Mouse (Mus musculus): ENCODE results near the gene Znrf3.

DNA sequence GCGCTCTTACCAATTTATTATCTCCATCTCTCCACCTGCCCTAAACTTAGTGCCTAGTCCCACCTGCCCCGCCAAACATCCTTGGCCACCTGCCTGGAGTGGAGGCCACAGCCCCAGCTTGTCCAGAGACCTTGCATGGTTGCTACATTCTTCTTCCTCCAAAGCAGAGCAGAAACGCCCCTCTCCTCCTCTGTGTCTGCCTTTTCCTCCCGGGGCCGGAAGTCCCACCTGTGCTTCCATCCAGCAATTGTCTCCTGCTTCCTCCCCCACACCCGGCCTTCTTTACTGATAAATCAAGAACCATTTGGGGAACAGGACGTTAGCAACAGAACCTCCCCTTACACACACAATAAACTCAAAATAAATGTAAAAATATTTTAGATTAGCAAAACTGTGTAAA is 33.5 kb upstream of the Znrf3 start:
- TF ChIP-seq POLR2A (IDR thresholded peaks at IDR 0.05; ENCODE audit: borderline replicate concordance, extremely low read depth, low read depth, low read length) (no peak), CTCF (IDR thresholded peaks at IDR 0.05; ENCODE audit: insufficient read depth, low read length) (no peak)
